Mouse (Mus musculus): ENCODE data around the gene Sar1a.

Sar1a gene

DNA sequence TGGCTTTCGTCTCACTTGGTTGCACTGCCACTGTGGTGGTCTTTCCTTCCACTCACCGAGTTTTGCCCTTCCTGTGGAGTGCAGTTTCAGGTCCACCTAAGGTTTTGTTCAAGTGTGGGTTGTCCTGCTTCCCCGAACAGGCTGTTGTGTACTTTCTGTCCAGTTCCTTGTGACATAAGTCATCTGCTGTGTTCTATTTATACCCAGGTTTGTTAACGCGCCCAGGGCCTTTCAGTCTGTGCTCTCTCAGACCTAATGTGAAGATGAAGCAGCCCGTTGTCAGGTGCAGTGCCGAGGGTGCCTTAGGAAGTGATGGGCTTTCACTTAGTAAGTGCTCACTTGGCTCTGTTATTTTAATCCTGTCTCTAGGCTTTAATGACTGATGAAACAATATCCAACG, 9.3 kb downstream of the Sar1a start:
- no peak for DNase-seq

DNA sequence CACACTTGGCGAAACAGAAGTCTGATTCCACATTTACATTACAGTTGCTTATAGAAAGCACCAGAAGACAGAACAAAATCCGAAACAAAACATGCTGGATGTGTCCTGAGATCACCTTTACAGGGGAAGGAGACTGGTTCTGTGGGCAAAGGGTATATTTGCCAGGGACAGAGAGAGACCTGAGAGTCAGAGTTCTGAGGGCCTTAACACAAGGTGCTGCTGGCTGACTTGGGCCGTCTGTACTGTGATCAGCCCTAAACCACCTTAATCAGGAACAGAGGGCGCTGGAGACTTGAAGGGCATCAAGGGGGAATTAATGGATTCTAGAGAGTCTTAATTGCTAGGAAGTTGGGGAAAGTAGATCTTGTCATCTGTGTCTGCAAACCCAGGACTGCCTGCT, 13.5 kb downstream of the Sar1a start:
- DNase-seq, result no peak

DNA sequence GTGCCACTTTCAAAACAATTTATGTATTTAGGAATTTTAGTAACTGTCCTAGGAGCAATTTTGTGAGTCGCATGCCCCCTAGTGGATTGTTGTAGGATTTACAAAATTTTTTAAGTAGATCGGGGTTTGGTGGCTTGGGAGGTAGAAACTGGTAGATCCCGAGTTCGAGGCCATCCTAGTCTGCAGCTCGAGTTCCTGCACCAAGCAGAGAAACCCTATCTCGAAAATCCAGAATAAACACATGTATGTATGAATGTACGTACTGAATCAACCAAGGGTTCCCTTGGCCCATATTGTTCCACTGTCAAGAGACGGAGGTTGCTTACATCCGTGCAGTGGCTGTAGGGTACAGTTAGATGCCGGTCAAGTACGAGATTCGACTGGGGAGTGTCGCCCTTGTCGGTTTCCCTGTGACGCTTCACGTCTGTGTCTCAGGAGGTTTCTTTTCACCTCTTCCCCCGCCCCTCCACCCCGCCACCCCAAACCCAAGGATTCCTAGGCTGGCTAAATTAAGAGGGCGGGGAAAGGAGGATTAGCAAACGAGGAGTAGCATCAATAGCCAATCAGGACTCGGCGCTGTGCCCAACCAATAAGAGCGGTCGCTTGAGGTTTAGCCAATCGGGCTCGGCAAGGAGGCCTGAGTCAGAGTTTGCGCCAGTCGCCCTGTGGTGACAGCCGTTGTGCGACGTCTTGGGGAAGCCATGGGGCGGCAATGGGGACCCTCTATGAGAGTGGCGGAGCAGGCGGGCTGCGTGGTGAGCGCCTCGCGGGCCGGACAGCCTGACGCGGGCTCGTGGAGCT, 15.0 kb downstream of the Sar1a start, which contains the start of gene Tysnd1:
TSS of gene Tysnd1 (plus strand) at position 645 of the 801 bp plus-strand sequence.
- DNase-seq, result peak; percentile 97

DNA sequence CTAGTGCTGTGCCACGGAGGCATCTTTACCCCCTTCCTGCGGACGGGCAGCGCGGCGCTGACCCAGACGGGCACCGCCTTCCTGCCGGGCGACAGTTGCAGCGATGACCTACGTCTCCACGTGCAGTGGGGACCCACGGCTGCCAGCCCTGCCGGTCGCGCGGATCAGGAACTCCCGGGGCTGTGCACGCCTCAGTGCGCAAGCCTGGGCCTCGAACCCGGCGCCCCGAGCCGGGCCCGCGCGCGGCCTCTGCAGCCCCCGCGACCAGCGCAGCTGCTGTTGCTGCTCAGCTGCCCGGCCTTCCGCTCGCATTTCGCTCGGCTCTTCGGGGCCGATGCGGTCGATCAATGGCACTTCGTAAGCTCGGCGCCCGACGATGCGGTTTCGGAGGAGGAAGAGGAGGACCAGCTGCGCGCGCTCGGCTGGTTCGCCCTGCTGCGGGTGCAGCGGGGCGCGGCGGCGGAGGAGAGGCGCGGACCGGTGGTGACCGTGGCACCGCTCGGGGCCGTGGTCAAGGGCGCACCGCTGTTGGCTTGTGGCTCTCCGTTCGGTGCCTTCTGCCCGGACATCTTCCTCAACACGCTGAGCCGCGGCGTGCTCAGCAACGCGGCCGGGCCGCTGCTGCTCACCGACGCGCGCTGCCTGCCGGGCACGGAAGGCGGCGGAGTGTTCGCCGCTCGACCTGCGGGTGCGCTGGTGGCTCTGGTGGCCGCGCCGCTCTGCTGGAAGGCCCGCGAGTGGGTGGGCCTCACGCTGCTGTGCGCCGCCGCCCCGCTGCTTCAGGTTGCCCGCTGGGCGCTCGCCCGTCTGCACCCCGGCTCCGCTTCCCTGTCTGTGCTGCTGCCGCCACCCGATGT, 15.8 kb downstream of the Sar1a start:
- DNase-seq, result no peak

DNA sequence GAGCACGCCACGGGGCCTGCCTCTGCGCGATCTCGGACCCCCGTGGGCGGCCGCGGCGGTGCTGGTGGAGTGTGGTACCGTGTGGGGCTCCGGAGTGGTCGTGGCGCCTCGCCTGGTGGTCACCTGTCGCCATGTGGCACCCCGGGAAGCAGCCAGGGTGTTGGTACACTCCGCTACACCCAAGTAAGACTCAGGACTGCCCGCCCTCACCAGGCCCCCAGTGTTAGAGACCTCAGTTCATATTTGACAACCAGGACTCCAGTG, 16.4 kb downstream of the Sar1a start:
- no peak for DNase-seq

DNA sequence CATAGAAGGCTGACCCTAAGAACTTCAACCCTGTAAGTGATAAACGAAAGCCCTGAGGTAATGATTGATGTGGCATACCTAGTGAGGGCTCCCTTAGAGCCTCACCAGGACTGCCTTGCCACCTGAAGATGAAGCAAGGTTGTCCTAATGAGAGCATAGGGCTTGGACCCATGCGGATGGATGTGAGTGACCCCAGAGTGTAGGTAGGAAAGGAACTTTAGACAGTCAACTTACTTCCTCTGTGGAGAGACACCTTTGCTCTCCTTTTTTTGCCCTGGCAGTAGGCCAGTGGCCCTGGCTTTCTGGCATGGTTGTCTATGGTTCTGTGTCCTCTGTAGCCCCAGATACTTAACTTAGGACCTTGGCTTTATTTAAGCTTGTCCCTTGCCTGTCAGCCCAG, 16.9 kb downstream of the Sar1a start:
- peak; percentile 97 for DNase-seq

DNA sequence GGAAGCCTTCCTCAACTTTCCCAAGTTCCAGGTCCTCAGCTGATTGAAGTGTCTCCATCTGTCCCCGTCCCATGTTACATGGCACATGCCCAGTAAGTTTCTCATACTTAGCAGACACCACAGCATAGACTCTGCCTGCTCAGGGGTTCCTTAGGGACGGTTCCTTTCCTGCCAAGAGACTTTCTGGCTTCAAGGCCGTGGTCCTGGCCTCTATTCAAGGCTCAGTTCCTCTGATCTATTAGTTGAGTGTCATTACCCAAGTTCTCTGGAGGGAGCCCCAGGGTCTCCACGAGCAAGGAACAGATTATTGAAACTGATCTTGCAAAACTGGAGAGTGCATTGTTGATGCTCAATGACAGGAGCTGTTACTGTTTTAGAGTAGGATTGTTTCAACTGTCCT, 24.6 kb downstream of the Sar1a start:
- no peak for DNase-seq

DNA sequence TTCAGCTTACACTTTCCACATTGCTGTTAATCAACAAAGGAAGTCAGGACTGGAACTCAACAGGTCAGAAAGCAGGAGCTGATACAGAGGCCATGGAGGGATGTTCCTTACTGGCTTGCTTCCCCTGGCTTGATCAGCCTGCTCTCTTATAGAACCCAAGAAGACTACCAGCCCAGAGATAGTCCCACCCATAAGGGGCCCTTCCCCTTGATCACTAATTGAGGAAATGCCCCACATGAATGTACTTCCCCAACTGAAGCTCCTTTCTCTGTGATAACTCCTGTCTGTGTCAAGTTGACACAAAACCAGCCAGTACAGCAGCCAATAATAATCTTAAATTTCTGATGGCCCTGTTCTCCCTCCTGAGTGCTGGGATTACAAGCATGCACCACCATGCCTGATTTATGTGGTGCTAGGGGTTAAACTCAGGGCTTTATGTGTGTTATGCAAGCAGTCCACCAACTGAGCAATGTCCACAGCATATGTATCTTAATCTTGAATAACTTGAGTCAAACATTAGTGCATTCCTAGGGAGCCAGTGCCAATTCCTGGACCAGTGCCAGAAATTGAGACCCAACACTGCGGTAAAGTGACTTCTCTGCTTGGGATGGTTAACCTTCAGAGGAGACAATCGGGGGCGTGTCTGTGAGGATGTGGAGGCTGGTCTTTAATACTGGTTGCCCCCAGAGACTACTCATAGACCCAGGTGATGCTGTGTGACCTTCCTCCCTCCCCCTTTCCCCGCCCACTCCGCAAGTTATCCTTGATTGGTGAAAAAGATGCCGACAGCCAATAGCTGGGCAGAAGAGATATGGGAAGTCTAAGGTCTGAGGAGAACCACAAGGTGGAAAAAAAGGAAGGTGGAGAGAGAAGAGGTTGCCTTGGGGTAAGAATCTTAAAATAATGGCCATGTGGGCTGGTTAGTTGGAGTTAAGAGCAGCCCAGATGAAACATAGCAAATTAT, 26.6 kb downstream of the Sar1a start:
- DNase-seq, result peak; percentile 75

DNA sequence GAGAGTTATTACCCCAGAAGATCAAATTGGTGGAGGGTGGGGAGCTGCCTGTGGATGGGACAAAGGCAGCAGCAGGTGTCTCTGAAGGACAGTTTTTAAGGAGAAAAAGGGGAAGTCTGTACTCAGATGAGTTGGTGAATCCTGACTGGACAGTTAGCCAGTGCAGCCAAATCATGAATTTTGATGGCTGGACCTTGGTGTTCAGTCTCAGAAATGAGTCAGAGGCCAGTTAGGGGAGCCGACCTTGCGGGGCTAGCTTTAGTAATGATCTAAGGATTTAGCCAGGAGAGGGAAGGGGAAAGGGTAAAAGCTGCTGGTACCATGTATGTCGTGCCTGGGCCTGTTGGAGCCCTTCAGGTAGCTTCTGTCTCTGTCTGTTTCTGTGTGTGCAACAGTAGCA, 33.5 kb downstream of the Sar1a start:
- DNase-seq, result no peak

DNA sequence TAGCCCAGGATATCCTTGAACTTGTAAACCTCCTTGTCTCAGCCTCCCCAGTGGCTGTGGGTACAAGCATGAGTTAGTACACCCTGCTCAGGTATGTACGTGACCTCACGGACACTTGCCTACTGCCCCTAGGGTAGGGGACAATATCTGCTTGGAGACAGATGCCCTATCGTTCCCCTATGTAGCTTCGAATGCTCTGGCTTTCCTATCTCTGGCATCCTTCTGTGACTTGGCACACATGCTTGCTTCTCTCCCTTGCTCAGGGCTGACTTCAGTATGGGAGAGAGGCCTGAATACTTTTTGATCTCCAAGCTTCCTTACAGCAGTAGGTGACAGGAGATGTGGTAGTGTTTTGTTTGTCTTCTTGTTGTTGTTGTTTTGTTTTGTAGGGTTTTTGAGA, 34.0 kb downstream of the Sar1a start:
- DNase-seq, result no peak

DNA sequence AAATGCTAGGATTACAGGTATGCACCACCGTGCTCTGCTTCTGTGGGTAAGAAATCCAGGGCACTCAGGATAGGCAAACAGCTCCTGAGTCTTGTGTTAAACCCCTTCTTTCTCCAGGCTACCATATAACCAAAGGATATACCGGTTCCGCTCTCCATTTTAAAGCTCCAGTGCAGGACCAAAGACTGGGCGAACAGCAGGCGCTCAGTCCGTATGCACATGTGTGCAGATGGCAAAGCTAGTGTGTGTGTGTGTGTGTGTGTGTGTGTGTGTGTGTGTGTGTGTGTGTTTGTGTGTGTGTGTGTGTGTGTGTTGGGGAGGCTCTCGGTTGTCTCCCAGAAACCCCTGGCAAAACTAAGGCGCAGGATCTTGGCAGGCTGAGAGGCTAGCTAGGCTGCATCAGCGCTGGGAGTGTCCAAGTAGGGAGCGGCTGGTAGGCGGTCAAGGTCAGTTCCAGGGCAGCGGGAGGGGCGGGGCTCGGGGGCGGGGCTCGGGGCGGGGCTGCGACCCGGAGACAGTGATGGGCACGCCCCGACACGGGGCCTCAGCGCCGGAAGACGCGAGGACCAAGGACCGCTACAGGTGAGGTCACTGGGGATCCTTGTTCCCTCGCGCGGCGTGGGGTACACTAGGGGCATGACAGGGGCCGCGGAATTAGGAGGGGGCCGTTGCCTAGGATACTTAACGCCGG, 34.8 kb downstream of the Sar1a start, which contains the start of gene Aifm2:
TSS of gene Aifm2 (plus strand) at position 493 of the 691 bp plus-strand sequence.
- peak; percentile 74 for DNase-seq

DNA sequence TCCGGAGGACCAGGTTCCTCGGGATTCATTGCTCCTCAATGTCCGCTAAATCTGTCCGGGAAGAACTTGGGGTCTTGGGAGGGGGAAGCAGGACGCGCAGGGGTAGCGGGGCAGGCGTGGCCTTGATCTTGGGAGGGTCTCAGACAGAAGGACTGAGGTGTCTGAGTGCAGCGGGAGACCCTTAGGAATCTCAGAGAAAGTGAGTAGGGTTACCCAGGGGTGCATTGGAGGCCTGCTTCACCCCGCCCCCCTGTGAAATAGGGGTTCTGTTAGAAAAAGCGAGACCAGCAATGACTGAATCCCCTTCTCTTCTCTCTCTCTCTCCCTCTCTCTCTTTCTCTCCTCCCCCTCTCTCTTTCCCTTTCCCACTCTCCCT, 35.4 kb downstream of the Sar1a start:
- no peak for DNase-seq

DNA sequence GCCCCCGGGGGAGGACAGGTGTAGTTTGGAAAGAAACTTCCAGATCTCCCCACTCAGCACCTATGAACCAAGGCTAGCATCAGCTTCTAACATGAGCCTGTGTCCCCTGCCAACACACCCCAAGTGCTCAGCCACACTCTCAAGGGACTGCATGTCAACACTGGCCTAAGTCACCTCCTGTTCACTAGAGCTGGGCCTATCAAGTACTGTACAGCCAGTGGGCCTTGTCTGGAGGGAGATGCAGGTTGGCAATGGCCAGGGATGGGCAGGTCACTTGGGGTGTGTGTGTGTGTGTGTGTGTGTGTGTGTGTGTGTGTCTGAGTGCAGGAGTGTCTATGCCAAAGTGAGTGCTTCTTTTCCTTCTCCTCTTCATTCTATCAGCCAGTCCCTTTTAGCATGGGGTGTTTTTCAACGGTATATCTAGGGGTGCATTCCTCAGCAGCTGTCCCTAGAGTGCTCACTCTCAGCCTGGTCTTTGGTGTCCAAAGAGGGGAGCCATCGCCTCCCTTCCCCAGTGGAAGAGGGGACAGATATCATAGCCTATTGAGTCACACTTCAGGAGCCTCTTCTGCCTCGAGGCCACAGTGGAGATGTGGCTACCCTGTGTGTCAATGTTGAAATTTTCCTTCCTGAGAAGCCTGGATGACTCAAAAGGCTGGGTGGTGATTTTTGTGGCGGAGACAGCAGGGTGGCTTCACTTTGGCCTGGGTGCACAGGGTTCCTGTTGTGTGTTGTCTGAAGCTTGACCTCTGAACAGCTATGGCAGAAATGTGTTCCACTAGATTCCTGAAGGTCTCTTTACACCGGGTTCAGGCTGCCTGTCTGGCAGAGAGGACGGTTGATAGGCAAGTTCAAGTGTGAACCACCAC, 36.1 kb downstream of the Sar1a start:
- DNase-seq, result no peak

DNA sequence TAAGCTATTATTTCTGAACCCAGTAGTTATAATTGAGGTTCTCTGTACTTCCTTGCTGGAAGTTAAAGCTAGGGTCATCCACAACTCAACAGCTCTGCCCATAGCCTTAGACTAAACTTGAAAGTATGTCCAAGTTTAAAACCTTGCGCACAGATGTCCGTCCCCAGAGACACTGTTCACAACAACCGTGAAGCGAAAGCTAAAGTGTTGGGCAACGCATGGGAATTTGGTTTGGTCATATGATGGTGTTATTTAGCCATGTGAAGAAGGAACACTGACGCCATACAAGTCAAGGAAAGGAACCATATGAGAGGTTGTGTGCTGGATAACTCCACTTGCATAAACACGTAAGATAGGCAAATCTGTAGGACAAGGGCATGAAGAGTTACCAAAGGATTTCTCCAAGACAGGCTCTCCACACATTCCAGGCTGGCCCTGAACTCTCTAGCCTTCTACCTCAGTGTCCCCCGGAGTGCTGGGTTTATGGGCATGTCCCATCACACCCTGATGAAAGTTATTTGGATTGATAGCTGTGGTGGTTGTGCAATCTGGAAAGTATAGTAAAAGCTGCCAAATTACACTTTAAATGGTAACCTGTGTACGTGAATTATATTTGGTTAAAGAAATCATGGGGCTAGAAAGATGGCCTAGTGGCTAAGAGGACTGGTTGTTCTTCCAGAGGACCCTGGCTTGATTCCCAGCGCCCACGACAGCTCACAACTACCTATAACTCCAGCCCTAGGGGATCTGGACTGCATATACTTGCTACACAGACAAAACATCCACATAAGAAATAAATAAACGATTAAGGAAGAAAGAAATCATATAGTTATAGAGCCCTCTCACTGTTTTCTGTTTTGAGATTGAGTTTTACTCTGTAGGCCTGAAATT, 37.6 kb downstream of the Sar1a start:
- no peak for DNase-seq

DNA sequence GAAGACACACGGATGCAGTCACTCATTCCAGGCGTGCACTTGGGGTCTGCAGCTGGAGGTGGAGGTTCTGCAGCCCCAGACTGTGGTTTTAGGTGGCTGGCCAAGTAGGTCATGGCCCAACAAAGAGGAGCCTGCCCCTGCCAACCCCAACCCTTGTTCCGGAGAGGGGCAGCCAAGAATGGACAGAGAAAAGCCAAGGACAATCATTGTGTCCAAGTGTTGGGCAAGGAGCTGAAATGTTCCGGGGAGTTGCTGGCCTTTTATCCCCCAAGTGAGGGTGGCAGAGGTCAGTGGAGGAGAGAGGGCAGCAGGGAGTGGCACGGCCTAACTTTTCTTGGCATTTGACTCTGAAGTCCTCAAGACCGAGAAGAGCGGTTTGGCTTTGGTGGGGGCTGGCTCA, 40.2 kb downstream of the Sar1a start:
- no peak for DNase-seq

DNA sequence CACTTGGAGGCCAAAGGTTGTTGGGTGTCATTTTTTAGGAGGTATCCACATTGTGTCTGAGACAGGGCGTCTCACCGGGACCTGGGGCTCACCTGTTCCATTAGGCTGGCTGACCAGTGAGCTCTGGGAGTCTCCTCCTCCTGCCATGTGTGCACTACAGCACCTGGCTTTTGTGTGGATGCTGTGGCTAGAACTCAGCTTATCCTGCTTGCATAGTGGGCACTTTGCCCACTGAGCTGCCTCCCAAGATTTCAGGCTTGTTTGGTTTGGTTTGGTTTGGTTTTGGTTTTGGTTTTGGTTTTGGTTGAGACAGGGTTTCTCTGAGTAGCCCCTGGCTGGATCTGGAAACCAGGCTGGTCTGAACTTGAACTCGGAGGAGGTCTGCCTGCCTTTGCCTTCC, 42.1 kb downstream of the Sar1a start:
- no peak for DNase-seq

DNA sequence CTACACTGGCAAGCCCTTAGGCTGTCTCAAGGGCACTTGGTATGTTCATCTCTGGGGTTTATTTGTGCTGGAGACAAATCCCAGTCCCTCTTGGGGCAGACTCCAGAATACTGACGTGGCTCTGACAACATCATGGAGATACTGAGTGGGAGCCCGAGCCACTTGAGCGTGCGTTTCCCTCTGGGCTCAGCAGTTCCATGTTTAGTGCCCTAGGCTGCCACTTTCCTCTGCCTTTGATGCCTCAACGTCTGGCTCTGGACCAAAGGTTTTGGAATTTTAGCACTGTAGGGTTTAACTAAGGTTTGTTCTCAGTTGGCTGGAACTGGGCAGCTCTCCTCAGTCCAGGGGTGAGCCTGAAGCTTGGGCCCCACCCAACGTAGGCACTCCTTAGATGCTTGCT, 43.2 kb downstream of the Sar1a start:
- DNase-seq, result no peak

DNA sequence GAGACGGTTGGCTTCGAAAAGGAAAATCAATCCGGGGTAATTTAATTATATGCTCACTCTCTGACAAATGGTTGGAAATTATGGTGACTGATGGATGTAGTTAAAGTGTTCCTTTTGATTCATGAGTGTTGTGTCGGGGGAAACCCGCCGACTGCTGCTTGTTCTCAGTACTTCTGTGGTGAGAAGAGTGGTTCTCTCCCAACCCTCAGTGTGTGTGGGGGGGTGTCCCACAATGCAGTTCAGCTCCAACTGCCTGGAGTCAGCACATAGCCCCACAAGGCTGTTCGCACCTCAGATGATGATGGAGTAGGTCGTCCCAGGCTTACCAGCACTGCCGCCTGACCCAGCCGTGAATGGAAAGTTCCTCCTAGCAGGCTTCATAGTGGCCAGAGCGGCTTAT, 49.1 kb downstream of the Sar1a start:
- no peak for DNase-seq

DNA sequence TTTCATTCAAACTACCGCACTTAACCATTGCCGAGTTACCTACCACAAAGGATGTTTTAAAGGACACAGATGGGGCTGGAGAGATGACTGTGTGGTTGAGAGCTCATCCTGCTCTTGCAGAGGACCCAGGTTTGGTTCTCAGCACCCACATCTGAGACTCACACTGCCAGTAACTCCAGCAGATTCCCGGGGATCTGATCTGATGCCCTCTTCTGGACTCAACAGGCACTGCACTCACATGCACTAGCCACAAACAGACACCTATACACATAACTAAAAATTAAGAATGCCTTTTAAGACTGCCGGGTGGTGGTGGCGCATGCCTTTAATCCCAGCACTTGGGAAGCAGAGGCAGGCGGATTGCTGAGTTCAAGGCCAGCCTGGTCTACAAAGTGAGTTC, 50.1 kb downstream of the Sar1a start:
- DNase-seq, result no peak

DNA sequence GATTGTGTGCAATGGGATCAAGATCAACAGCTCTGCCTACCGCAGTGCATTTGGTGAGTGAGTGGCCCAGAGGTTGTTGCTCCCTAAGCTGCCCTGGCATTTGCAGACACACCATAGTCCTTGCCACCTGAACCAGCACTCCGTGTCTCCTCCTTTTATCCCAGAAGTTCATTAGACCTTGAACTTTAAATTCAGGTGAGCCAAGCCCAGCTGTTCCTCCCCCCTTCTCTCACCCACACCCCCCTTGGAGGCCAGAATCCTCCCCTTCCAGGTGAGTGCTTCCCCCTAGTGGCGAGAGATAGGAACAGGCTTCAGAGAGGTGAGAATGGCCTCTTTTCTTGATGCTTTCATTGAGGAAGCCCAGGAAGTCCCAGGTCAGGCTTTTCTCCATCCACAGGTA, 54.3 kb downstream of the Sar1a start:
- peak; percentile 74 for DNase-seq

DNA sequence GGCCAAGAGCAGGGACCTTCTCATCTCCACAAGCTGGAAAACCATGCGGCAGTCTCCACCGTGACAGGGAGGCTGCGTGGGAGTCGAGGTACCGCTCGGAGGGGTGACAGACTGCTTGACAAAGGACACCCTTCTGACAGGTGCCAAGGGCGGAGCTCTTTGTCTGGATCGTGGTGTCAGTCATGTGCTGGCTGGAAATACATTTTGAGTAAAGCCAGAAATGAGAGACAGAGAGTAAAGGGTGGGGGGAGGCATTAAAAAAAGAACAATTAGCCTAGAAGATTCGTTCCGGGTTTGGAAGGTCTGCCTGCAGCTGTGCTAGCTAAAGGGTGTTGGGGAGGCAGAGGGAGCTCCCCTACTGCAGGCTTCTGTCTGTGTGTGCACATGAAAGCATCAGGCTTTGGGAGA, 56.6 kb downstream of the Sar1a start:
- DNase-seq, result no peak
